Mouse (Mus musculus) monocyte, adult 5-6 weeks (primary cell): ENCODE measurements around the gene Sept9. TPM values are rescaled to one million over a fixed set of nuclear protein-coding genes. Genes with fewer than 3 reads are reported as not detected.

Experiments used
- ATAC-seq: fragments of 153-309, 156-312 bp; replicated peaks from 2 replicates; pipeline ENCODE4 v1.8.0; 2017; ENCODE audit warnings: mild to moderate bottlenecking; ENCODE audit not compliant: low TSS enrichment, insufficient number of reproducible peaks, severe bottlenecking, poor library complexity, low FRiP score
- total RNA-seq: library from RNA; stranded (forward); fragments of 200-1000, 200-491, 200-594 nt; gene quantifications from 3 replicates; pipeline ENCODE4 v1.2.3, GENCODE M21; 2017

Gene Sept9
- total RNA-seq, 1 experiment from 2014 or later: 271 TPM

- ATAC-seq: no peak
Measured at GRCm38 (mm10) chr11:117205447-117205846, 6.0 kb downstream of the Sept9 start.

- ATAC-seq: no peak
Measured at GRCm38 (mm10) chr11:117207436-117207835, 8.0 kb downstream of the Sept9 start.

DNA sequence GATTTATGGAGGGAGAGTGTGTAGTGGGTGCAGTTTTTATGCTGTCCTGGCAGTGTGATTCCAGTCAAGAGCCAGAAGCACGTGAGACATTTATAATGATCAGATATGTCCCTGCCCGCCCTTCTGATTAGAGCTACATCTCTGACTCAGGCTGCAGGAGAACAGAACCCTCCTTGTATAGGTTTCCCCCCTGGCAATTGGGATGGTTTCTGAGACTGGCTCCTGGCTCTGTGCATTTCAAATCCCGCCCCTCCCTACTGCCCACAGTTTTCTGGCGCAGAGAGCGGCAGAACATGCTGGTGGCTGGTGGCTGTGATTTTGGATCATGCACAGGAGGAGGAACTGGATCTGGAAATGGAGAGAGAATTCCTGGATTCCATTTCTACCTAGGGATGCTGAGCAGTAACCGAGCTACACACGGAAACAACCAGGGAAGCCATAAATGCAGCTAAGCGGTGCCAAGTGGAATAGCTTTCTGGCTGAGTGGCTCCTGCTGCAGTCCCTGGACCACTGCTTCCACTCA, 8.8 kb downstream of the Sept9 start:
- ATAC-seq: no peak

DNA sequence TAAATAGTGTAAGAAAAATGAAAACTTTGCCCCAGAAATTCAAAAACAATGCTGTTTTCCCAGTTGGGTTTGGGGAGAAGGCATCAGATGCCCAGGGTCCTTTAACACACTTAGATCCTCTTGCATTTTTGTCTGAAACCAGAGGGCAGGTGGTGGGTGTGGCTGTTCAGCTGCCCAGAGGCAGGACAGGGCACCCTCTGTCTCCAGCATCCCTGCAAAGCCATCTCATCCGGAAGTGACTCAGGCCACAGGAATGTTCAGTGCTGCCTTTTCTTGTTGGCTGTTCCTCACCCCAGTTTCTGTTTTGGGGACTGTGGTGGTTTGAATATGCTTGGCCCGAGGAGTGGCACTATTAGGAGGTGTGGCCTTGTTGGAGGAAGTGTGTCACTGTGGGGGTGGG, 17.3 kb downstream of the Sept9 start:
- ATAC-seq: no peak

DNA sequence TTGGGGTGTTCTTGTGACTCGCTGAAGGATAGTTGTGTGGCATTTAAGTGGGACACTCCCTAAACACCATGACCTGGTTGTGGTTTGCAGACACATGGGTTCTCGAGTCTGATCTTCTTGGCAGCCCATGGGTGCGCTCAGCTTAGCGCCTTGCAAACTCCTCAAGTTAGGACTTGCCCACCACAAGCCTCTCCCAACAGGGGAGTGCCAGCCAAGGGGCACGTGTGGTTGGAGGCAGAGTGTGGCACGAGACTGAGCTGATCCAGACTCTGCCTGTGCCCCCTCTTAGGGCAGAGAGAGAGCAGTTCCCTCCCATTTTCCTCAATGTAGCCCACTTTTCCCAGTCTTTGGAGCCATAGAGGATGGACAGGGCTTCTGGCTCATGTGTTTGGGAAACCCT, 18.6 kb downstream of the Sept9 start:
- ATAC-seq: no peak

DNA sequence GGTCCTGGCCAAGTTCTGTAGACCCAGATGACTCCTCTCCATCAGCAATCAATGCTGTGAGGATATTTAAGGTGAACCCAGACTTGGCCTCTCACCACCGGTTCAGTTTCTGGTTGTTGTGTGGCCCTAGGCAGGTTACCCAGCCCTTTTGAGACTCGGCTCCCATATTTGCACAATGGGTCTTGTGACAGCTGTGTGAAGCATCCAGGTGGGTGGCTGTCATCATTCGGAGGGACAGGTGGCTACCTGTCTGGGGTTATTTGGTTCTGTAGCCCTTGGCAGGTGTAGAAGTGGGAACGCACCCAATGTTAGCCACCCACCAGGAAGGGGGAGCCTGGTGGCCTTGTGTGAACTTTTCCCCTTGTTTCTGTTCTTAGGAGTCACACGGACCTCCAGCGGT, 19.0 kb downstream of the Sept9 start:
- no peak for ATAC-seq

GRCm38 (mm10) chr11:117220777-117221176, 21.3 kb downstream of the Sept9 start:
- no peak for ATAC-seq

DNA sequence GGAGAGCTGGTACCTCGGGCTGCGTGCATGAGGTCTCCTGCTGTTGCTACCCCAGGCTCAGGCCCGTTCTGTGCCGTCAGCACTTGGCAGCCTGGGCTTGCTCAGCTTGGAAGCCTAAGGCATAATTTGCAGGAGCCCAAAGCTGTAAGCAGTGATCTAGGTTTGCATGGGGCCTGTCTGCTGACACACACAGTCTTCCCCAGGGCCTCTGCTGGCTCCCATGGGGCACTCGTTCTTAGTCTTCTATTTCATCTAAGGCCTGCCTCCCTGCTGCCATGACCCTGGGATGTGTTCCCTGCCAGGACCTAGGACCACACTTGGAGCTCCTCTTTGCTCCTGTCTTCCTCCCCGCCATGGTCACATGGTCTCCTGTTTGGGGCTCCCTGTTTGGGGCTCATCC, 21.7 kb downstream of the Sept9 start:
- ATAC-seq: no peak

DNA sequence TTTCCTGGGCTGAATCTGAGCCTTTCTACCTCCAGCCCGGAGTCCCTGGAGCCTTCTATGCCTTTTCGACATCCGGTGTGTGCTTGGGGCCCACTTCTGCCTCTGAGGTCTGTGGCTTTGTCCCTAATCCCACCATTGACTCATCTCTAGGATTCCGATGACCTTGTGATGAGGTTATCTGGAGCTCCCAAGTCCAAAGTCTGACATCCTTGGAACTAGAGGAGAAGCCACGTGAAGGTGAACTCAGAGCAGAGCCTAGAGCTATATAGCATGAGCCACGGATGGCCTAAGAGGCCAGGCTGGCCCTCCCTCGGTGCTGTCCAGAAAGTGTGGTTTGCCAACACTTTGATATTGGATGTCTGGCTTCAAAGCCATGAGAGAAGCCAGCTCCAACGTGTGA, 23.4 kb downstream of the Sept9 start:
- no peak for ATAC-seq

GRCm38 (mm10) chr11:117224804-117225203, 25.3 kb downstream of the Sept9 start:
- ATAC-seq: no peak

- no peak for ATAC-seq
Measured at GRCm38 (mm10) chr11:117225531-117226213, 26.2 kb downstream of the Sept9 start.

- no peak for ATAC-seq
Measured at GRCm38 (mm10) chr11:117226214-117226535, 26.7 kb downstream of the Sept9 start.

DNA sequence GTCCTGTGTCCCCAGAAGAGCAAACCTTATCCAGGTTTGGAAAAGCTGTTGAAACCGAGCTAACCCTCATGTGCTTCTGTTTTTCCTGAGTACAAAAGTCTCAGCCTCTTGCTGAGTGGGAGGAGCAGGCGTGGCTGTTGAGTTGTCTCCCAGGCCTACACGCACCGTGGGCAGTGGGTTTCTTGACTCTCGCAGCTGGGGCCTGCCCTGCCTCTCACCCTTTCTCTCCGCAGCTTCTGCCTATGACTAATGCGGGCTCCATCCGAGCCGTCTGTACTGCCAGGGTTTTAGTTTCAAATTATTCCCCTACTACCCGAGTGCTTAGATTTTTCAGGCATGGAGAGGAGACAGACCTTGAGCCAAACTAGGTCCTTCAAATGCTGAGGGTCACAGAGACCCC, 28.7 kb downstream of the Sept9 start:
- ATAC-seq: no peak

GRCm38 (mm10) chr11:117231551-117231950, 32.1 kb downstream of the Sept9 start:
- ATAC-seq: no peak

- no peak for ATAC-seq
Measured at GRCm38 (mm10) chr11:117232032-117232431, 32.6 kb downstream of the Sept9 start.

DNA sequence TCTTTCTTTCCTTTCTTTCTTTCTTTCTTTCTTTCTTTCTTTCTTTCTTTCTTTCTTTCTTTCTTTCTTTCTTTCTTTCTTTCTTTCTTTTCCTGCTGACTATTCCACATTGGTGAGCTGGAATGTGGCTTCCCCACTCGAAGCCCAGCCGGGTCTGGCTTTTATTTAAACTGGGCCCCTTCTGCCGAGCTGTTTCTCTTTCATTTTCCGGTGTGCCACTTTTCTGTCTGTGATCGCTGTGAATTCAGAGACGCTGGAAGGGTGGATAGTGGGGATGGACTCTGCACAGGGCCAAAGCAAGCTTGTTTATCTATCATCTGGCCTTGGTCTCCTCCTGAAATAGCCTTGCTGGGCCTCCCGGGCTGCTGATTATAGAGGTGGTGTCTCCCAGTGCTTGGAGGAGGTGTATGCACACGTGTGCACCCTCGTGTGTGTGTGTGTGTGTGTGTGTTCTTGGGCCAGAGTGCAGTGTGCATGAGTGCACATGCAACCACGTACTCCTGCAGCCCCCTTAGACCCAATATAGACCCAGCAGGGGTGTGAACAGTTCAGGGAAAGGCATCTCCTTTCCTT, 33.5 kb downstream of the Sept9 start:
- no peak for ATAC-seq

GRCm38 (mm10) chr11:117233818-117234217, 34.4 kb downstream of the Sept9 start:
- ATAC-seq: no peak

- ATAC-seq: no peak
Measured at GRCm38 (mm10) chr11:117235086-117235897, 35.8 kb downstream of the Sept9 start.

GRCm38 (mm10) chr11:117235898-117236459, 36.5 kb downstream of the Sept9 start:
- no peak for ATAC-seq
